Mouse (Mus musculus) common myeloid progenitor, adult 5-6 weeks (primary cell): ENCODE results near the gene E330034G19Rik. TPM values are rescaled to one million over a fixed set of nuclear protein-coding genes. Genes with fewer than 3 reads are reported as not detected.
"Not testable (repeated sequence)": the region's sequence is repeated elsewhere in the genome, so short reads cannot be mapped to it uniquely, and the experiment has no call there.

Experiments
- ATAC-seq: replicated peaks from 2 replicates; pipeline ENCODE4 v1.8.0; 2016; ENCODE audit warnings: low read depth, mild to moderate bottlenecking, moderate TSS enrichment, inconsistent platforms; ENCODE audit not compliant: poor library complexity, severe bottlenecking
- total RNA-seq: library from RNA; stranded (forward); fragments of 200-1000, 187-1606 nt; gene quantifications from 2 replicates; pipeline ENCODE4 v1.2.3, GENCODE M21; 2017

Gene E330034G19Rik
- total RNA-seq: not detected in 2 replicates

- ATAC-seq: no peak
Measured at GRCm38 (mm10) chr14:24292914-24293313, at the start of gene E330034G19Rik. TSS of gene E330034G19Rik (plus strand) at chr14:24293214.

- ATAC-seq: 0 out of 2 replicates have a peak, but pooled peaks have one; percentile 5
Measured at GRCm38 (mm10) chr14:24244330-24245176, 48.5 kb upstream of the E330034G19Rik start.

DNA sequence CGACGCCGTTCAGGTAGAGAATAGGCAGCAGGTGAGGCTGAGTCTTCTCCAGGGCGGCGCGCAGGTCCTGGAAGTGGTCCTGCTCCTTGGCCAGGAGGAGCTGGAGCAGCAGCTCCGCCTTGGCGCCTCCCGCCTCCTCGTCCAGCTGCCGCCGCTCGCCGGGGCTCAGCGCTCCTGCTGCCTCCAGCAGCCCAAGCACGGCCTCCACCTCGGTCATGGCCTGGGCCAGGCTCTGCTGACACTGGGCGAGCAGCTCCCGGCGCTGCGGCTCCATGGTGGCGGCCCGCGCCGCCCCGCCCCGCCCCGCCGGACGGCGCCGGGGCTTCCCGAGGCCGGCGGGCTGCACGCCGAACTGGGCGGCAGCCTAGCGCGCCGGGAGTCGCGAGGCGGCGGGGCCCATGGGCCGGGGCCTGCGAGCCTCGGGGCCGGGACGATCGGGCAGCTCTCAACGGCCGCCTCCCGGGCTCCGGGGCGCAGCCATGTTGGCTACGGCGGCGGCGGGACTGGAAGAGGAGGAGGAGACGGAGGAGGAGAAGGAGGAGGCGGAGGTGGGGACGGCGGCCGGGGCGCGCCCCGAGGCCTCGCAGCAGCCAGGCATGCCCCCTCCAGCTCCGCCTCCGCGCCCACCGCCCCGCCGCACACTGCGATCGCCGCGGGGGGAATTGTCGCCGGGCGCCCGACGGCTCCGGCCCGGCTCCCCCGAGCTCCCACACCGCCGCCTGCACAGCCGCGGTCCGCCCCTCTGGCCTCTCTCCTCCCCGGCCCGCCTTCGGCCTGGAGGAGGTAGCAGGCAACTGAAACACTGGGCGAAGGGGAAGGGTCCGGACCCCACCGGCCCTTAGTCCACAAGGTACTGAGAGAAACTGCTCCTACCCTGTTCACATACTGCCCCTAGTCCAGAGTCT lies 47.6 kb upstream of the E330034G19Rik start, which contains the start of gene Dlg5:
Gene Dlg5 (minus strand): TSS at position 744 of the 905 bp plus-strand sequence.
- no peak for ATAC-seq

- no peak for ATAC-seq
Measured at GRCm38 (mm10) chr14:24249926-24250325, 43.1 kb upstream of the E330034G19Rik start.

DNA sequence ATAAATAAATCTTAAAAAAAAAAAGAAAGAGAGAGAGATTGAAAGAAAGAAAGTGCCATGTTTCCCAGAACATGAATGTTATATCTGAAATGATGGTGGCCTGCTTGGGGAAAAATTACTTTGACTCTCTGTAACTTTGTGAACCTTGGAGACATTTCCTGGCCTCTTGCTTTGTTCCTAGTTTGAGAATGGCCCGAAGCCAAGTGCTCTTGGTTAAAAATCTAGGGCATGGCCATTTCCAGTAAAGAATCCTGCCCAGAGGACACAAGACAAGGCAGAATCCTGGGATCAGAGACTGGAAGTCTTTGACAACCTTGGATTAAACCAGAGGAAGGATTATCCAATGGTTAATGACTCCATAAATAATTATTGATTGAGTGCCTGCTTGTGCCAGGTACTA lies 41.7 kb upstream of the E330034G19Rik start:
- ATAC-seq: no peak

- ATAC-seq: no peak
Measured at GRCm38 (mm10) chr14:24253611-24254202, 39.3 kb upstream of the E330034G19Rik start.

- no peak for ATAC-seq
Measured at GRCm38 (mm10) chr14:24255956-24256355, 37.1 kb upstream of the E330034G19Rik start.

GRCm38 (mm10) chr14:24260391-24260790 lies 32.6 kb upstream of the E330034G19Rik start:
- ATAC-seq: no peak

DNA sequence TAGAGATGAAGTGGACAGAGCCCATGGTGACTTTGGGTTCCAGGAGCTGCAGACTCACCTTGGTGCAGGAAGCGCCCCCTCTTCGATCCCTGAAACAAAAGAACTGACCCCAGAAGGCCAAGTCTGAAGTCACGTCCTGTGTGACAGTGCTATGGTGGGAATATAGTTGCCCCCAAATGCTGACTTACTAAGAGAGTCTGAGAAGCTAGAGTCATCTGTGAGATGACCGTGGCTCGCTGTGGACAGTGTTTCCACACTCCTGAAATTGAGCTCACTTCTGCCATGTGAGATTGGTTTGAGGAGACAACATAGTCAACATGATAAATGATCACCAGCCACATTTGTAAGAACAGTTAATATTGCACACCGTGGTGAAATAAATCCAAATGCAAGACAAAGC lies 30.6 kb upstream of the E330034G19Rik start:
- no peak for ATAC-seq

GRCm38 (mm10) chr14:24262915-24263314 lies 30.1 kb upstream of the E330034G19Rik start:
- ATAC-seq: no peak

DNA sequence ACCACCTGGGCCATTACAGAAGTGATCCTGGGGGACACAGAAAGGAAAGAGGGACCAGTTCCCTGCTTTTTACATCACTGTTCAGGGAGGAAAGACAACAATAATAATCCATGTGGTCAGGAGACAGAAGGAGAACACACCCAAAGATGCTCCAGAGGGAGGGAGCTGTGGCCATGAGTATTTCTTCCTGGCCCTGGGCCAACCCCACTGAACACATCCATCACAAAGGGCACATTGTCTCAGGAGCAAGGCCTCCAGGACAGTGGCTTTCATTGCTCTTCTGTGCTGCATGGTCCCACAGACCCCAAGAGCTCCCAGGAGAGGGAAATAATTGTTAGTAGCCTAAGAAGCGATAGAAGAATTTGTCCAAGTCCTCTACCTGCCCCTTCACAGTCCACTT lies 23.4 kb upstream of the E330034G19Rik start:
- no peak for ATAC-seq

GRCm38 (mm10) chr14:24273575-24273974 lies 19.4 kb upstream of the E330034G19Rik start:
- ATAC-seq: peak; percentile 29; the same call in 1 of the 2 replicates

- no peak for ATAC-seq
Measured at GRCm38 (mm10) chr14:24275534-24275933, 17.5 kb upstream of the E330034G19Rik start.

- no peak for ATAC-seq
Measured at GRCm38 (mm10) chr14:24281278-24281677, 11.7 kb upstream of the E330034G19Rik start.

GRCm38 (mm10) chr14:24282276-24282675 lies 10.7 kb upstream of the E330034G19Rik start:
- no peak for ATAC-seq

- ATAC-seq: no peak
Measured at GRCm38 (mm10) chr14:24286136-24286535, 6.9 kb upstream of the E330034G19Rik start.

GRCm38 (mm10) chr14:24290726-24291125 lies 2.3 kb upstream of the E330034G19Rik start:
- no peak for ATAC-seq

DNA sequence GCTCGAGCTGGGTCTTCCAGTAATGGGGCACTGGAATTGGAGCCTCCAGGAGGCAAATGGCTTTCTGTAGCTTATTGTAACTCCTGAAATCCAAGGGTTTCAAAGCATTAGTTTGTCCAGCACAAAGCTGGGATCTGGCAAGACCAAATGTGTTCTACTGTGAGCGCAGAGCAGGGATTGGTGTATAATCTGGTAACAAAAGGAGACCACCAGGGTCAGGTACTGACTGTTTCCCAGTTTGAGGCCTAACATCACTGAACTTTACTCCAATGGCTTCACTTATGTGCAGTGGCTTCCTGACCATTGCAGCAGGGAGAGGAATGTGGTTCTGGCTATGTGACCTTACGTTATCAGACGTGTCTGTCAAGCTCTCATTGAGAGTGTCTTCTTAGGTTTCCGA lies 617 bp downstream of the E330034G19Rik start:
- no peak for ATAC-seq

DNA sequence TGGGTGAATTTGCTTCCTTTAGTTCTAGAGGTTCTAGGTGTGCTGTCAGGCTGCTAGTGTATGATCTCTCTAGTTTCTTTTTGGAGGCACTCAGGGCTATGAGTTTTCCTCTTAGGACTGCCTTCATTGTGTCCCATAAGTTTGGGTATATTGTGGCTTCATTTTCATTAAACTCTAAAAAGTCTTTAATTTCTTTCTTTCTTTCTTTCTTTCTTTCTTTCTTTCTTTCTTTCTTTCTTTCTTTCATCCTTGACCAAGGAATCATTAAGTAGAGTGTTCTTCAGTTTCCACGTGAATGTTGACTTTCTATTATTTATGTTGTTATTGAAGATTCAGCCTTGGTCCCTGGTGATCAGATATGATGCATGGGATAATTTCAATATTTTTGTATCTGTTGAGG lies 9.1 kb downstream of the E330034G19Rik start:
- not testable (repeated sequence) for ATAC-seq

GRCm38 (mm10) chr14:24306667-24307066 lies 13.7 kb downstream of the E330034G19Rik start:
- ATAC-seq: no peak
